Mouse (Mus musculus) c-Kit-positive CD71-positive TER-119-negative erythroid progenitor cells, embryonic 14.5 days (primary cell): ENCODE measurements around the gene Trpm3.

ENCODE experiments used
- DNase-seq: peaks from one replicate; pipeline ENCODE4 v3.0.0-alpha.2; 2013; ENCODE audit warnings: low read depth

The Trpm3 gene

DNA sequence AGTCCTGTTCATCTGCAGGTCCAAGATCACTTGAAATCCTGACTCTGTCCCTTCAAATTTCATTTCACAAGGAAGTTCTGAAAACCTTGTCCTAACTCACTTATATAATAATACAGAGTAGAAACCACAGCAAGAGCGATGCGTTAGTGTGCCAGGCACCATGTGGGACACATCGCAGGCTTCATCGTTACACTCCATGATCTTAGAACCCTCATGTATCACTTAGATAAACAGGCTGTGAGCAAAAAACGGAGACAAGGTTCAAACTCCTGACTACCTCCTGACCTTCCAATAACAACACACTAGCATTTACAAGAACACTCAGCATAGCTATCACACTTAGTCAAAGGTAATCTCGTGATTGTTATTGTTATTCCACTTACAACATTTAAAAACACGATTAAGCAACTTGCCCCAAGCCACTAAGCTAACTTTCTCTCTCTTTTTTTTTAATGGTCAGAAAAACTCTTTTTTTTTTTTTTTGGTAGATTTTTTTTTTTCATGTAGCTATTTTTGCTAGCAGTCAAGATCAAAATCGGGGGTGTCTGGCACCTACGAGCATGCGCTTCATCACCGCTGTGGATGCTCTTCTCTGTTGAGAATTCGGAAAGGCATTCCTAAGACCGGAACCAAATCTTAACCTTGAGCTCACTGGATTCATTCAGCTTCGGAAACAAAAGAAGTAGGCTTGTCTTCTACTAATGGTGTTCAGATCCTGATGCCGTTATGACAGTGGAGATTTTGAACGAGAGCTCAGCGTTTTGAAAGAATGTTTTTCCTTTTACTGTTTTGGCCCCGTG is 784.2 kb downstream of the Trpm3 start:
- DNase-seq: no peak

DNA sequence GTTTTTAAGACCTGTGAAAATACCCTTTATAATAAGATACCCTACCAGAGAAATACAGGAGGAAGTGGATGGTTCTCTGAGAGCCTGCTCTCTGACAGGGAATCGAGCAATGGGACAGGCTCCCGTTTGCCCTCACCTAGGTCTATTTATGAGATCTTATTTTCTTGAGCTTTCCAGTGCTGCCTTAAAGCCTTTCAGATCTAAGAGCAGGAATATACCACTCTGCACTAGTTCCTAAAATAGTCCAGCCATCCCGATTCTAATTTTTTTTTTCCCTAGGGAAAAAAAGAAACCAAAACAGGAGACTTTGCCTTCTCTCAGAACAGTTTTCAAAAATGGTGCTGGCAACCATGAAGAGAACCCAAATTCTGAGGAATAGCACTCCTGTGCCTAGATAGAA is 786.4 kb downstream of the Trpm3 start:
- no peak for DNase-seq

DNA sequence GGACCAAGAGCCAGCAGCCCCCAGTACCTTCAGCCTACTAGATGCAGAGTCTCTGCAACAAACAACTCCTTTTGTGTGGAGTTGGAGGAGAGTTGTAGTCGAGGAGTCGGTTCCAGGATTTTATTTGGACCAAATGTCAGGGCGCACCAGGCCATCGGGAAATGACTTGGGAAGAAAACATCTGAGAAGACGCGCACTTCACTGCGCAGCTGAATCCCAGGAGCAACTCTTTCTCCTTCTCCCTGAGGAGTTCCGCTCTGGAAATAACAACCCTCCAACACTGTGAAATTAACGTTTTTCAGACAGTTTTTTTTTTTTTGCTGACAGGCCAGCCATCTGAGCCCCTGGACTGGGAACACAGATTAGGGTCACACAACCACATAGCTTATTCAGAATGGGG is 787.9 kb downstream of the Trpm3 start:
- DNase-seq: no peak

DNA sequence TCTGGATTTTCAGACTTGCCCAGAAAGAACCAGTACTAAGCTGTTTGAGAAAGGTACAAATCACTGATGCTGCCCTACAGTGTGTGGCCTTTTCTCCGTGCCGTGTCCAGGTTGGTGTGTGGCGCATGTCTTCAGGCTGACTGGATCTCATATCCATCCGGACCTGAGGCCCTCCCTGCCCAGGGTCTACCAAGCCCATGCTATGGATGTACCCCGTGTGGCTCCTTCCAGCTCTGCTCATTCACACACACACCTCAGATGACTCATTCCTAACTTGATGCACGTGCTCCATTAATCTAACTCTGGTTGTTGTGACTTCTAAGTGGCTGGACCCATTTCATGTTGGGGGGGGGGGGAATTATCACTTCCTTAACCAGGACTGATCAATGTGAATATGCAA is 789.5 kb downstream of the Trpm3 start:
- no peak for DNase-seq

DNA sequence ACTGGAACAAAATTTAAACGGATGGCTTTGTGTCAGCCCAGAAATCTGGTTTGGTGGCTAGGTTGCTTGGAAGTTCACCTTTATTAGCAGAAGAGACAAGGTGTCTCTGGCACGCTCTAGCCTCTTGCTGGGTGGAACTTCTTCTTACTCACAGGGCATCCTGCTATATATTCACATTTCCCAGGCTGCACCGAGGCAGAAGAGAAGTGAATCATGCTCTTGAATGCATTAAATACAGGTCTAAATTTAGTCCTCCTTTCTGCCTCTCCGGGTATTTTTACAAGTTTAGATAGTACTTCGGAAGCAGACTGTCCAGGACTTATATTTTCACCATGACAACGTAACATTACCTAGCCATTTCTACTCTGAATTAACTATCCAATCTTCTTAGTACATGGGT is 790.9 kb downstream of the Trpm3 start:
- no peak for DNase-seq

DNA sequence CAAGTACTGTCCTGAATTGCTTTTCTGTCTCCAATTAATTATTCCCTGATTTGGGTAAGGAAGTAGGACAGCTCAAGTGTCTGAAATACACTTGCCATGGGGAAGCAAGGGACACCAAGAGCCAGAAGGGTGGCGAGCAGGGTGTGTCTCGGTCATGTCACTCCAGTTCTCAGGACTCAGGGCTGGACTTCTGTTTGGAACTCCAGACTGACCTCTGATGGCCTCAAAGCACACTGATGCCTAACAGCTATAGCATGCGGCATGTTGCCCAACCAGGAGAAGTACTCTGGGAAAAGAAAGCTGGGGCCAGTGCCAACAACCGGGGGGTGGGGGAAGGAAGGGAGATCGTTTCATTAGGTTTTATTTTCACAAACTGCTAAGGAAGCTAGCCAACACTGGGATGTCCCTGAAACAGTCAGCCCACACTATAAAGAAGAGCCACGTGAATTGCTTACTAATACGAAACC is 791.6 kb downstream of the Trpm3 start:
- DNase-seq: no peak

DNA sequence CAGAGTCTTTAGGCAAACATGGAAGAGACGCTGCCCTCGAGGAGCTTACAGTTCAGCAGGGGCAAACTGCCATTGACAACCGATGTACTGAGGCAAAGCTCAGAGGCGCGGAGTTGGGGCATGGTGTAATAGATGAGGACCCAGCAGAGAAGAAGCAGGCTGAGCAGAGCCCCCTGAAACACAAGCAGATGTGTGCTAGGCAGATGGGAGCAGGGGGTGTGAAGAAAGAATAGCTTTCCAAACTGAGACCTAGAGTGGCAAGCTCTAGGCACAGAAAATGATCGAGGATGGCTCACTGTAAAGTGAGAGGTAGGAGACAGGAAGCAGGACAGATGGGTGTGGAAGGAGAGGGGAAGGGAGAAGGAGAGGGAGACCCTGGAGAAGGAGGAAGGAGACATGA is 792.2 kb downstream of the Trpm3 start:
- no peak for DNase-seq

DNA sequence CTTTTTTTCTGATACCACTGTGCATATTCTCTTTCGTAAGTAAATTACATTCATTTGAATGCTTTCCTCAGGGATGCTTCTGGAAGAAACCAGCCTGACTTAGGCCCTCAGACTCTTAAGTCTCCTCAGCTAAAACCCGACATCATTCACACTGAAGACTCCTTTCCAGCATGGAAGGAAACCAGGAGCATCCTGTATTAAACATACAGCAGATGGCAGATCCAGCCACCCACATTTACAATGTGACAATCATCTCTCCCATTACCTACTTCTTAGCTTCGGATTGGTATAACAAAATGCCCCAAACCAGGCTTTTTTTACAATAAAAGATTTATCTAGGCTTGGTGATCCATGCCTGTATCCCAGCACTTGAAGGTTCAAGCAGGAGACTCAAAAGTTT is 796.2 kb downstream of the Trpm3 start:
- DNase-seq: no peak

DNA sequence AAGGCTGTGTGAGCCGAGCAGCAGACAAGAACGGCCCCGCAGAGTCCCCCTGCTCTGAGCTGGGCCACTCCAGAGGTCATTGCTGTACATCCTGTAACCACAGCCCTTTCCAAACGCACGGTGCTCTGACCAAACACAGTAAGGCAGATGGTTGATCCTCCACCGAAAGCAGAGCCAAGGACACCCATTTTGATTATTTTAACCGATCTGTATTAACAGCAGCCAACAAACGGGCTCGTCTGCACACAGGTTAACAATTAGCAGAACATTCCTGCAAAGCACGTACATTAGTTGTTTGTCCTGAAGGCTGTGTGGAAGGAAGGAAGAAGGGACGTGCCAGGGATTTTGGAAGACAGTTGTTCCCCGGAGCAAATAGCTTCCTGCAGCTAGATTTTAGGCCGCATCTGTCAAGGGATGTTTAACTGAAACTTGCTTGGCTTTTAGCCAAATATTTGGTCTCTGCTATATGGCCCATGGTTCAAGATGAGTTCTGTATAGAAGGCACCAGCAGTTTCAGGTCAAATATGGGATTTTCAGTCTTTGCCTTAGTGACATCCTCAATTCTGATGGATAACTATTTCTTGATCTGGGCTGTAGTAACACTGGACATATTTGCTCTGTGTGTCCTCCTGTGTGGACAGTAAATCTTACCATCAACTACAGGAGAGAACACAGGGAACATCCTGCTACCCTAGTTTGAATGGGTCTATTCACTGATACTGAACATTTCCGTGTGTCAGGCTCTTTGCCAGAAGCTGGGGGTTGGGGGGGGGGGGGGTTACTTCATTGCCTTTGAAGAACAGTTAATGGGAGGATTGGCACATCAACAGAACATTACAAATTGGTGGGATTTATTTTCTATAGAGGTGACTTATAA is 800.2 kb downstream of the Trpm3 start:
- DNase-seq: no peak

DNA sequence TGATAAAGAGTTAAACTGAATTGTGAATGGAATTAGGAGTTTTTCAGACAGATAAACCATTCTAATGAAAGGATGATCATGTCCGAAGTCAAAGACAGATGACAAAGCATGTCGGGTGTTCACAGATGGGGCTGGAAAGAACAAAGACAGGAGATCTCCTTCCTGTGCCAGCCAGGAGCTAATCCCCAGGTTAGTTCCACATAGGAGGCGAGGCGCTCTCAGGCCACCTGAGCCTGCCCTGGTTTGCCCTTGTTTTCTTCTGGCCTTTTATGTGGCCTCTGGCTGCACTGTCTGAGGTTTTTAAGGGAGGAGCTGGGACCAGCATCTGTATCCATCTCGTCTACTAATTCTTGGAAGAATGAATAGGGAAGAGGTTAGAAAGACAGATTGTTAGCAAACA is 801.0 kb downstream of the Trpm3 start:
- DNase-seq: no peak

DNA sequence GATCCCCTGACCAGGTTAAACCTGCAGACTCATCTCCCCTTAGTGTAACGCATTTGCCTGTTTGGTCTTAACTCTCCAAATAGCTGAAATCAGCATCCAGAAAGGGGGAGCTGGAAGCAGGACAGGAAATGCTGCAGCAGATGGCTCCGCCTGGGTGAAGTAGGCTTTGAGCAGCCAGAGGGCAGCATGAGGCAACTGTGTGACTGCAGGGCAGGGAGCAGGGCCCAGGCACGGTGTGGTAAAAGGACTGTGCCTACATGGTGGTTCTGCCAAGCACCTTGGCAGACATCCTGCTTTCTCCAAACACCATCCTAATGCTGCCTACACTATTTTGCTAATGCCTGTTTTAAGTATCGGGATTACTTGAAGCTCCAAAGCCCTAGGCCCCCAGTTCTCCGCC is 801.6 kb downstream of the Trpm3 start:
- DNase-seq: no peak

DNA sequence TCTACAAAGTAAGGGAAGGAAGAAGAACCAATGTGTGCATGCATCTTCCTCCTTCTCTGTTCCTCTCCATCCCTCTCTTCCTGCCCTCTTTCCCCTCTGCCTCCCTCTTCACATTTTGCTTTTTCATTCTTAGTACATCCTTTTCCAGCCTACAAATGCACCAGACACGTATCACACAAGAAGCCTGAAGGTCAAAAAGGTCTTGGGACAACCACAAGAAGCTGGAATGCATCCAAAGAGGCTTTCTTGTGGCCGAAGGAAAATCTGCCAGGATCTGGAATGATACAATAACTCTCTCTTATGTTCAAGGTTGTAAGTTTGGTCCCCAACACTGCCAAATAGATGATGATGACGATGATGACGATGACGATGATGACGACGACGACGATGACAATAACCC is 802.1 kb downstream of the Trpm3 start:
- DNase-seq: no peak

DNA sequence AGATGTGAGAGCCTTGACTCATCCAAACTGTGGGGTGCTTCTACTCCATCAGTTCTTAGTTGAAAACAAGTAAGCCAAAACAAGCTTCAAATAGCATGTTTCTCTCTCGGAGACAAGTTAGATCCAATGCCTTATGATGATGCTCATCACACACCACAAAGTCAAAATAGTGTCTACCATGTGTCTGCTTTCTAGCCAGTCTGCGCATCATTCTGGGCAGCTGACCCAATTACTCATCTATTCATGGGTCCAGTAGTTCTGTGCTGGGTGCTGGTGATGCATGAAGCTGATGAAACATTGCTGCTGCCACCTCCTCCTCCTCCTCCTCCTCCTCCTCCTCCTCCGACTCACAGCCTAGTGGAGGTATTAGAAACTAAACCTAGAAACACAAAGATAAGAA is 813.6 kb downstream of the Trpm3 start:
- no peak for DNase-seq

DNA sequence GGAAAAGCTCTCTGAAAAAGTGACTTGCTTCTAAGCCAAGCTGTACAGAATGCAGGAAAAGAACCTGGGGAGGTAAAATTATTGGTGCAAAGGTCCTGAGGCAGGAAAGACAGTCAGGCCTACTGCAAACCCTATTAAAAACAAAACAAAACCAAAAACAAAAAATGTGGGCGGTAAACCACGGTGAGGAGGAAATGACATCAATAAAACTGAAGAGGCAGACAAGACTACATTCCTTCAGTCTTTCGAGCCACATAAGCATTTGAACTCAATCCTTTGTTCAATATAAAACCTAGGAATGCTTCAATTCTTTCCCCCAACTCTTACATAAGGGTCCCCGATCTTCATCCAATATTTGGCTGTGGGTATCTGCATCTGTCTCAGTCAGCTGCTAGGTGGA is 814.3 kb downstream of the Trpm3 start:
- no peak for DNase-seq

DNA sequence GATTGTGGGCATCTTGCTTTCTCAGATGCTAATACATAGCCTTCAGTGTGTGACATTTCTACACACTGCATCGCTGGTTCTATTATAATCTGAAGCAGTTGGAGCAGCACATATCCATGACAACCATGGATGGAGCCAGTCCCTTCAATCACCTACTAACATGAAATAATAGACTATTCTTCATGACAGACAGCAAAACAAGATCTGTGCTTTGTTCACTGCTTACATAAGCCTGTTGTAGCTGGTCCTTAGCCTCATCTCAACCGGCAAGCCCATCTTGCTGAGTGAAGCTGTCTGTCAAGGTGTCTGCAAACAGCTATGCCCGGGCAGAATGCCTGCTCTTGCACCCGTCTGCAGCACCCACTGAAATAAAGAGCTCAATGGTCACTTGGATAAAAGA is 819.6 kb downstream of the Trpm3 start:
- no peak for DNase-seq

DNA sequence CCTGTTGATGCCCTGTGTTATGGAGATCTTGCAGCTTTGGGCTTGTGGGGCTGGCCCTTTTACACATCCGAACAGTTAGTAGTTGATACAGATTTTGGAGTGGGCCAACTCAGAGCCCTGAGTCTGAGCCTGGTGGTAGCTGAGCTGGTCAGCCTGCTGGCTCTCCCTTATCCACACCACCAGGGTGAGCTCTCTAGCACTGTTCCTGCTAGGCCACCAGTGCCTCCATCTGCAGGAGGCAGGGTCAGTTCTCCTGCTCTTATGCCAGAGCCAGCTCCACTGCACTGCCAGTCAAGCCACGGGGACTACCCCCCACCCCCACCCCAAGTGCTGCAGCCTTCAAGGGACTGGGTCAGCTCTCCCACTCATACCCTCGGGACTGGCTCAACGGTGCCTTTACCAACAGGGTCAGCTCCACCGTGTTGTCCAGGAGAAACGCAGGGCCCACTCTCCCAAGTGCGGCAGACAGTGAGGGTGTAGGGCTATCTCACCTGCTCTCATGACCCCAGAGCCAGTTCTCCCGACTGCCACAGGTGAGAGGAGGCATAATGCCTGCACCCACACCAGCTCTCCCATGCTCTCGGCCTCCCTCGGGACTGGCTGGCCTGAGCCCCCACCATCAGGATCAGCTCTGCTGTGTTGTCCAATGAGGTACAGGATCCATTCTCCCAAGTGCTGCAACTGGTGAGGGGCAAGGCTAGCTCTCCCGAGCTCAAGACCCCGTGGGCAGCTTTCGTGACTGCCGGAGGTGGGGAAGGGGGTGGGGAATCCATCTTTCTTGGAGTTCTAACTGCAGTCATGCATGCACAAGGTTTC is 821.8 kb downstream of the Trpm3 start:
- no peak for DNase-seq

DNA sequence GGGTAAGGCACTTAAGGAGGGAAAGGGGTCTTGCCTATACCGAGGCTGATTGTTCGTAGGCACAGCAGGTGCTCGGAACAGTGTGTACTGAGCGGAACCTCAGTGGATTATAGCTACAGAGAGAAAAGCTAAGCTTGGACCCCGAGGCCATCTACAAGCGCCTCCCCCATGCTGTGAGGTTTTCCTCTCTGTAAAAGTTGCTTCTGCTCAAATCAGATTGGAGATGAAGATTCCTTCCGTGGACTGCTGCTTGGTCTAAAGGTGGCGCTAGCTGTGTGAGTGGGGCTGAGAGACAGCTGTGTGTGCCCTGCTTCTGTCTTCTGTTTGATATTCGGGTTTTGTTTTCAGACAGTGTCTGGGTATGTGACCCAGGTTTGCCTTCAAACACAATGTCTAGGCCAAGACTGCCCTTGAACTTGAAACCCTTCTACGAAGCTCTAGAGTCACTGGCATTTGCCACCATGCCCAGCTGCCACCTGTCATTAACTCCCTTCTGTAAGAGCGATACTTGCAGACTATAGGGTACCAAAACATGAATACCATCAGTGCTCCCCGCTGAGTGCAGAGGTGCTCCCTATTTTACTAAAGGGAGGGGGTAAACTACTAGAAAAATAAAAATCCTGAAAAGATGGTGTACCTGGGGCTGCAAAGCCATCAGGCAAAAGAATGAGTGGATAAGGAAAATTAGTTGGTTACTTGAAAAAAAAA is 823.3 kb downstream of the Trpm3 start:
- DNase-seq: no peak

DNA sequence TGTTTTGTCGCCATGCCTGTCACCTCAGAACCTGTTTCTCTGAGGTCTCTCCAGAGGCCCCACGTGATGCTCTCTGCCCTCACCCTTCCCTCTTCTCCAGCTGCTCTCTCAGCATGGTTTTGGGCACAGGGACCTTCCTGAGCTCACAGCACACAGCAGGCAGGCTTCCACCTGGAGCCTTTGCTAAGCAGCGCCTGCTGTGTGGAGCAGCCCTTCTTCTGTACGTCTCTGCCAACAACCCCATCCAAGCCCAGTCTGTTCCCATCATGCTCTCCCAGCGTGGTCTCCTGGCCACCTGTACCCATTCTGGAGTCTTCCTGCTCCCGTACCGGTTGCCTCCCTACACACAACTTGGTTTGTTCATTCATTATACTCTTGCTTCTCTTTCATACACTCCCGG is 823.9 kb downstream of the Trpm3 start:
- DNase-seq: no peak

DNA sequence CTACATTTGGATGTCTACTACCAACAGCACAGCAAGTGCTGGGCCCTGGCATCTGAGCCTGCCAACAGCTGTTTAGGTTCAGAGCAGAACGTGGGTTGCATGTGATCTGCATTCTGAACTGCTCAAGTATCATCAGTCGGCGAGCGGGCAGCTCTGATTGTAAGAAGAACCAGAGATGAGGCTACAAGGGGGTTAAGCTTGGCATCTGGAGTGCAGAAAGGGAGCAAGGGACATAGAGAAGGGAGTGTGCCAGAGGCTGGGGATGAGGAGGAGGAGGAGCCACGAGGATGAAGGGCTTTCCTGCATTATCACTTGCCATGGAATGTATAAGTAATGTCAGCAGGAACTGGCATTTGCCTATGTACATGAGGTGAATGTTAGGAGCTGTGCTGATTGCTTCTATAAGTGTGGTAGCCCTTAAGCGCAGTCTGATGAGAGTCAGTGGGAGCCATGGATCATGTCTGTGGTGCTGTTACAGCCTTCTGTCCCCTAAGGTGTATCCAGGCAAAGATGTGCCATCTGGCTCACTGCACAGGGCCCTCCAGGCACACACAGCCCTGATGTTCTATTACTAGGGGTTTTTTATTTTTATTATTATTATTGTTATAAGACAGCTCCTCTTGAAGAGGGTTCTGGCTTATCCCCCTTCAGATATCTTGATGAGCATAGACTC is 825.0 kb downstream of the Trpm3 start:
- no peak for DNase-seq

DNA sequence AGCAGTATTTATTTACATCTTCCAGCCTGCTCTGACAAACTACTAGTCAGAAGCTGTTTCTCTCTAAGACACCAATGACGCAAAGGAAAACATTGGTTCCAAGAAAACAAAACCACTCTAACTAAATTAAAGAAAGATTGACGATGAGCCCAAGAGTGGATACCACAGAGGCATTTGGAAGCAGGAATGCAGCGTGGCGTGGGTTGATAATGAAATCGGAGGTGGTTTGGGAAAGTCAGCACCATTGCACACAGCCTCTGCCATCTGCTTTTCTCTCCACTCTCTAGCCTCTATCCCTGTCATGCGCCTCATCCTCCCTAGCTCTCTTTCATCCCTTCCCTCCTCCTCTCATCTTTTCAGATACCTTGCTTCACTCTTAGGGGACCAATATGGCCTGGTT is 826.6 kb downstream of the Trpm3 start:
- DNase-seq: no peak

DNA sequence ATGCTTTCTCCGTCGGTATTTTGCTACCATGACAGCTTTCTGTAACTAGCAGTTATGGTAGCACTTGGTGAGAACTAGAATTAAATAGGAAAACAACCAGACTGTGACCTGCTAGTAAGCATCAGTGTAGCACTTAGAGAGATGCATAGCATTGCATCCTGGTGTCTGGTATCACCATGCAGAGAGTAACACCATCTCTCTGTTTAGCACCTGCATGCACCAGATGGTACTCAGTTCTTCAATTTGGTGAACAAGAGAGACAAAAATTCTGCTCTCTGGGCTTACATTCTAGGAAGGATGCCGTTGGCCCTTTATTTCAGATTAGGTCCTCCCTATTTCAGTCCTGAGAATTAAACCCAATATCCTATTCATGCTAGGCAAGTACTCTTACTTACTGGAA is 834.4 kb downstream of the Trpm3 start:
- no peak for DNase-seq
